Mouse (Mus musculus): ENCODE measurements around the gene Prim1. TPM values are rescaled to one million over a fixed set of nuclear protein-coding genes. Genes with fewer than 3 reads are reported as not detected.

Gene Prim1
- polyA plus RNA-seq, 1 experiment from 2014 or later, result 109 TPM

DNA sequence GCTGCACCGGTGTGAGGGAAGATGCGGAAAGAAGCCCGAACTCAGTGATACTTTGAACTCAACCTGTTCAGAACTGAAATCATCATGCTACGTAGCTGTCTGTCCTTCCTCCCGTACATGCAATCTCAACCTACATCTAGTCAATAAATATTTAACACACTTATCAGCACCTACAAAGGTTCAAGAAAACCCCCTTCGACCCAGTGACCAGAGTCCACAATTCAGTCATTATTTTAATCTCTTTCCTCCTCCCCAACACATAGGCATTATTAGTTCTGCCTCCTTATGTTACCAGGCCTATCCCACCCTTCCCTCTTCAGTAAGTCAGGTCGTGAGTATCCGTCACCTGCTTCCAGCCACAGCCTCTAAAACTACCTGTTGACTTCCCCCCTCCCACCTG, 9.5 kb upstream of the Prim1 start:
- Histone ChIP-seq H3K9me3 (replicated peaks) (no peaks in the 10 kb centered on the region), H3K27ac (no peak overlapping the region), H3K27me3 (ENCODE audit: low read depth, poor library complexity, severe bottlenecking) (no peaks in the 10 kb centered on the region), H3K4me1 (no peaks in the 10 kb centered on the region), H3K36me3 (no peaks in the 10 kb centered on the region), H3K4me3 (no peak overlapping the region)
- no peak for DNase-seq (ENCODE audit: low spot score)
- WGBS, result 90% methylated on average over 8 of the region's 8 CpGs

DNA sequence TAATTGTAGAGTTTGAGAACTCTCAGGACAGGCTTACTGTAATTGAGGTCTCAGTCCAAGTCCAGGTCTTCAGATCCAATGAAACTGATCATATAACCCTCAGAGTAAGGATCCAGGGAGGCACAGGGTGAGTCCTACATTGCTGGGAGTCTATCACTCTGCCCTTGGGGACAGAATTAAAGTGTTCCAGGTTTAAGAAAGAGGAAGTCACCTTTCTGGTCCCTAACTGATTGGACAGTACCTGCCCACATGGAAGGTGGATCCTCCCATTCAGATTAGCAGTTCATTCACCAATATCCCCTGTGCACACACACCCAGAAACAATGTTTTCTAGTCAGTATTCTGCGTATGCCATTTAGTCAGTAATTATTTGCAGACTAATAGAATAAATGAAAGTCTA, 7.5 kb upstream of the Prim1 start, which contains the start of gene Hsd17b6:
Hsd17b6 (minus strand) TSS at position 166 of the 400 bp plus-strand sequence.
- Histone ChIP-seq H3K4me1 (no peaks in the 10 kb centered on the region), H3K27me3 (ENCODE audit: low read depth, poor library complexity, severe bottlenecking) (no peaks in the 10 kb centered on the region), H3K9me3 (replicated peaks) (no peaks in the 10 kb centered on the region), H3K4me3 (no peak within 1 kb of the TSS), H3K36me3 (no peaks in the 10 kb centered on the region), H3K27ac (no peak within 1 kb of the TSS)
- 94% methylated on average over 1 of the region's 1 CpGs for WGBS
- no peak for DNase-seq (ENCODE audit: low spot score)

DNA sequence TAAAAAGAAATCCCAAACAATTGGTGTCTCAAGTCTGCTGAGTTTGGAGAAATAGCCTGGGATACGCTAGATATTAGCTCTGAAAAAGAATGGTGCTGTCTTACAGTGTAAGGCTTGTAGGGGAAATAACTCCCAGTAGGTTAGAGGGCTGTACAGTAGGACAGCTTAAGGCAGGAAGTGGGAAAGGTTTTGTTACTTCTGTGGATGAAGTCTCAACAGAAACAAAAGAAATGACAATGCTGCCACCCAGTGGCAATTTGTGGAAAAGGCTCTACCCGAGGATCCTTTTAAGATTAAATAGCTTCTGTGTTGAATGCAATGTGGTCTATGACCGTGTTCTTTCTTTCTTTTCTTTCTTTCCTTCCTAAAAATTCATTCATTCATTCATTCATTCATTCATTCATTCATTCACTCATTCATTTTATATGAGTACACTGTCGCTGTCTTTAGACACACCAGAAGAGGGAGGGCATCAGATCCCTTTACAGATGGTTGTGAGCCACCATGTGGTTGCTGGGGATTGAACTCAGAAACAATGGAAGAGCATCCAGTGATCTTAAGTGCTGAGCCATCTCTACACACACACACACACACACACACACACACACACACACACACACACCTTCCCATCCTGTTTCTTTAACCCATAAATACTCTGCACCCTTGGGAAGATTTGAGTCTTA, 6.6 kb upstream of the Prim1 start:
- Histone ChIP-seq H3K27ac (no peak overlapping the region), H3K9me3 (replicated peaks) (no peaks in the 10 kb centered on the region), H3K27me3 (ENCODE audit: low read depth, poor library complexity, severe bottlenecking) (no peaks in the 10 kb centered on the region), H3K36me3 (no peaks in the 10 kb centered on the region), H3K4me1 (no peaks in the 10 kb centered on the region), H3K4me3 (no peak overlapping the region)
- peak; percentile 79 for DNase-seq (ENCODE audit: low spot score)
- WGBS, result 15% methylated on average over 4 of the region's 4 CpGs

DNA sequence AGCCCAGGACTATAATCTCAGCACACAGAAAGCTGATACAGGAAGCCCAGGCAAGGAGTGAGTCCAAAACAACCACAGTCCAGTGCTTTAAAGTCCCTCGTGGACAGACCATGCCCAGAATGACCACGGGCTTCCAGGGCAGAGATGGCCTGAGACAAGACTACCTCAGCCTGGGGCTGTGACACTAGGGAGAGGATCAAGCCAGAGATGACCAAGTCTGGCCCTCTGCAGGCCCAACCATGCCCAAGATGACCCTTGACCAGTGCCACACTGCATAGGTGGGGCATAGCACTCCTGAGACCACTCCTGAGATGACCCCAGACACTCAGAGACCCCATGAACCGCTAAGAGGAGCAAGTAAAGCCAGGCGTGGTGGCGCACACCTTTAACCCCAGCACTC, 5.2 kb upstream of the Prim1 start:
- Histone ChIP-seq H3K36me3 (no peaks in the 10 kb centered on the region), H3K9me3 (replicated peaks) (no peaks in the 10 kb centered on the region), H3K27me3 (ENCODE audit: low read depth, poor library complexity, severe bottlenecking) (no peaks in the 10 kb centered on the region), H3K27ac (no peak overlapping the region), H3K4me1 (no peaks in the 10 kb centered on the region), H3K4me3 (no peak overlapping the region)
- WGBS, result 85% methylated on average over 5 of the region's 5 CpGs
- no peak for DNase-seq (ENCODE audit: low spot score)

DNA sequence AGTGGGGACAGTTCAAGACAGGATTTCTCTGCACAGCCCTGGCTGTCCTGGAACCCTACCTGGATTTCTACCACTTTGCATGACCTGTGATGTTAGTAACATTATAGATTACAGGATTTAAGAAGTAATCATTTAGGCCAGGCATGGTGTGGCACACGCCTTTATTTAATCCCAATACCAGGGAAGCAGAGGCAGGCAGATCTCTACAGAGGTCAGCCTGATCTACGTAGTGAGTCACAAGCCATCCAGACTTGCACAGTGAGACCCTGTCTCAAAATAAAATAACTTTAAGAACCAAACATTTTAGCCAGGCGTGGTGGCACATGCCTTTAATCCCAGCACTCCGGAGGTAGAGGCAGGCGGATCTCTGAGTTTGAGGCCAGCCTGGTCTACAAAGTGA, 7.2 kb downstream of the Prim1 start:
- Histone ChIP-seq H3K27me3 (ENCODE audit: low read depth, poor library complexity, severe bottlenecking) (no peaks in the 10 kb centered on the region), H3K9me3 (replicated peaks) (no peaks in the 10 kb centered on the region), H3K36me3 (peaks cover 92% of the 10 kb centered on the region), H3K4me1 (no peaks in the 10 kb centered on the region), H3K27ac (no peak overlapping the region), H3K4me3 (no peak overlapping the region)
- WGBS, result 92% methylated on average over 5 of the region's 5 CpGs
- no peak for DNase-seq (ENCODE audit: low spot score)

DNA sequence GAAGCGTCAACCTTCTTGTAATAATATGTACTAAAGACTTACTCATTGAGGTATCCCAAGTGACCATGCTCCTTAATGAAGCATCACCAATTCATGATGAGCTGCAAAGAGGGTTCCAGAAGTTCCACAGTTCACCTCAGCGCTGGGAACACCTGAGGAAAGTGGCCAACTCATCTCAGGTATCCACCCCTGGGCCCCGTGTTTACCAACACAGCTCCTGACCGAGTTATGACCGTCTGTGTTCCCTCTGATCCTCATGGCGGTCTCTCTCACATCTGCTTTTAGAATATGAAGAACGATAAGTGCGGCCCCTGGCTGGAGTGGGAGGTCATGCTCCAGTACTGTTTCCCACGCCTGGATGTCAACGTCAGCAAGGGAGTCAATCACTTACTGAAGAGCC, 8.5 kb downstream of the Prim1 start:
- no peak for DNase-seq (ENCODE audit: low spot score)
- Histone ChIP-seq H3K4me3 (no peak overlapping the region), H3K27ac (no peak overlapping the region), H3K36me3 (peaks cover 98% of the 10 kb centered on the region), H3K27me3 (ENCODE audit: low read depth, poor library complexity, severe bottlenecking) (no peaks in the 10 kb centered on the region), H3K4me1 (no peaks in the 10 kb centered on the region), H3K9me3 (replicated peaks) (no peaks in the 10 kb centered on the region)
- WGBS, result 97% methylated on average over 10 of the region's 10 CpGs

DNA sequence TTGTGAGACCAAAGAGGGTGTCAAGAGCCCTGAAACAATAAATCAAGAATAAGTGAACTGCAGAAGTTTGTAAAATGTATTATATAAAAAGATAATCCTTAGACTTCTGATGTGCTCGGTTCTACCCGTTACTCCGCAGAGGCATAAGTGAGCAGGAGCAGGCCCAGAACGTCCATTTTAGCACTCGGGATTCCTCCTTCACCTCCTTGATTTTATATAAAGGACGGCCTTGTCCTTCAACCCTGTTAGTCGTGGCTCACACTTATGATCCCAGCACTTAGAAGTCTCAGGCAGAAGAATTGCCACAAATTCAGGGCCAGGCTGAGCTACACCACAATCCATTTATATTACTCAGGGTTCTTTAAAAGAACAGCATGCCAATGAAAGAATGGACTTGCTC, 15.0 kb downstream of the Prim1 start:
- no peaks in the 10 kb centered on the region for H3K27me3 ChIP-seq (ENCODE audit: low read depth, poor library complexity, severe bottlenecking)
- no peak overlapping the region for H3K4me3 ChIP-seq
- DNase-seq (ENCODE audit: low spot score), result no peak
- H3K27ac ChIP-seq, result no peak overlapping the region
- no peaks in the 10 kb centered on the region for H3K9me3 ChIP-seq (replicated peaks)
- 94% methylated on average over 7 of the region's 7 CpGs for WGBS
- H3K4me1 ChIP-seq, result peaks cover 5% of the 10 kb centered on the region
- H3K36me3 ChIP-seq, result peaks cover 70% of the 10 kb centered on the region

DNA sequence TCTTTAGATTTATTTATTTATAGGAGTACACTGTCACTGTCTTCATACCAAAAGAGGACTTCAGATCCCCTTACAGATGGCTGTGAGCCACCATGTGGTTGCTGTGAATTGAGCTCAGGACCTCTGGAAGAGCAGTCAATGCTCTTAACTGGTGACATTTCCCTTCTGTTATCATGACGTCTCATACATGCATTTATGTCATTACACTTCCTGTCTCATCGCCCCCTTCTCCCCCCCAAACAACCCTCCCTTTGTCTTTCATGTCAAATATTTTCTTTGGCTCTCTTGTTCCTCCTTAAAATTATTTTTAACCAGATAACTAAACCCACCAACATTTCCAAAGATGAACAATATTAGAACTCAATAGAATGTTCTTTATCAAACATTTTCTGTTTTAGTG, 15.9 kb downstream of the Prim1 start:
- Histone ChIP-seq H3K27ac (no peak overlapping the region), H3K36me3 (peaks cover 61% of the 10 kb centered on the region), H3K9me3 (replicated peaks) (no peaks in the 10 kb centered on the region), H3K4me3 (no peak overlapping the region), H3K27me3 (ENCODE audit: low read depth, poor library complexity, severe bottlenecking) (no peaks in the 10 kb centered on the region), H3K4me1 (peaks cover 6% of the 10 kb centered on the region)
- DNase-seq (ENCODE audit: low spot score), result no peak
- 88% methylated on average over 2 of the region's 2 CpGs for WGBS

DNA sequence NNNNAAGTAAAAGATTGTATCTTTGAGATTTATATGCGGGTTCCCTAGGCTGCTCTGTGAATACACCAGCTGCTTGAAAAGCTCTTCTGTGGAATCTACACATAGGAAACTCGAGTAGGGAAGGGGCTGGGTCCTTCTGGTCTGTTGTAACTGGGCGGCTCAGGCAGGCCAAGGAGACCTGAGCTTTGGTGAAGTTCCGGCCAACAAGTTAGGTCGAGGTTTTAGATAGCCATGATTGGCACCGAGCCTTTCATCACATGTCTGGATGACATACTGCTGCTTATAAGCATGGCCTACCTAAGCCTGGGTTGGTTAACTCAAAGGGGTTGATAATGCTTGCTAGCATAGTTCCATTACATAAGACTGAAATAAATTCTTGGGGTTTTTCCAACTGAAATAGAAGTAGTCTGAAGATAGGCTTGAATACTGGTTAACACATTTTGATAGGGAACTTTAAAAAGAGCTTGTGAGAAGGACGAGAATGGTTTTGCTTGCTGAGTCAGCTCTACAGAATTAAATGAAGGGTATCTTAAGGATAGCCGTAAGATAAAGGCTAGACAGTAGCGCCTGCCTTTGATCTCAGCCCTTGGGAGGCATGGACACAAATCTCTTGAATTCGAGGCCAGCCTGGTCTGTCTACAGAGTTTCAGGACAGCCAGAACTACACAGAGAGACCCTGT, 21.9 kb downstream of the Prim1 start:
- Histone ChIP-seq H3K4me1 (peaks cover 34% of the 10 kb centered on the region), H3K36me3 (peaks cover 53% of the 10 kb centered on the region), H3K4me3 (peak overlapping the region; percentile 93), H3K27ac (peak overlapping the region; percentile 98), H3K27me3 (ENCODE audit: low read depth, poor library complexity, severe bottlenecking) (no peaks in the 10 kb centered on the region), H3K9me3 (replicated peaks) (no peaks in the 10 kb centered on the region)
- 8% methylated on average over 10 of the region's 10 CpGs for WGBS
- peak; percentile 53 for DNase-seq (ENCODE audit: low spot score)

DNA sequence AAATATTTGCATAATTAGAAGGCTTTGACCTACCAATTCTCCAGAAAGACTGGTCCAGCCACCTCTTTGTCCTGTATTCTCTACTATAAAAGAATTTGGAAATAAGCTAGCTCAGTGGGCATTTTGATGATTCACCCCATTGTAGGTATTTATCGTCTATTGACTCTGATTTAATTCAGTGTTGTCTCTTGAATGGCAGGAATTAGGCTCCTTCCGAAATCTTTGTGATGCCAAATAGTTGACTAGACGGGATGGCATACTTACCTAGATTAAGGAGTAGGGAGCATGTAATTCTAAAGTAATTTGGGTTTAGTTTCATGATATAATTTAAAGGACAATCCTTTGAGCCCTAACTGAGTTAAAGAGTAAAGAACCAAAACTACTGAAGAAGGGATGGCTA, 23.0 kb downstream of the Prim1 start:
- DNase-seq (ENCODE audit: low spot score), result no peak
- H3K36me3 ChIP-seq, result peaks cover 62% of the 10 kb centered on the region
- no peaks in the 10 kb centered on the region for H3K9me3 ChIP-seq (replicated peaks)
- H3K4me3 ChIP-seq, result peak overlapping the region; percentile 6; the same call in 1 of the 2 replicates
- 87% methylated on average over 3 of the region's 3 CpGs for WGBS
- H3K27me3 ChIP-seq (ENCODE audit: low read depth, poor library complexity, severe bottlenecking), result no peaks in the 10 kb centered on the region
- H3K4me1 ChIP-seq, result peaks cover 34% of the 10 kb centered on the region
- H3K27ac ChIP-seq, result no peak overlapping the region

DNA sequence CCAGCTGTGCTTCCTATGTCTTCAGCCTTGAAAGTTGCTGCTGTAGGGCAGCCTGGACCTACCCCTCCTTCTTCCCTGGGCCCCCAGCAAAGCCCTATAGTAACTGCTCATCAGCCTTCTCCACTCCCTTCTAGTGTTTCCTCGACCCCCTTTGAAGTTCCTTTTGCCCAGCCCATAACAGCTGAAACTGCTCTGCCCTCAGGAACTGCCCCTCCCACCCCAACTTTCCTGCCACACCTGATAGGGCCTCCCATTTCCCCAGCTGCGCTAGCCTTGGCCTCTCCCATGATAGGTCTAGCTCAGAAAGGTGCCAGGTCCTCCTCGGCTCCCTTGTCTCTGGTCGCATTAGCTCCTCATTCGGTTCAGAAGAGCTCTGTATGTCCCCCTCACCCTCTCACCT, 24.2 kb downstream of the Prim1 start:
- H3K27ac ChIP-seq, result no peak overlapping the region
- H3K4me1 ChIP-seq, result peaks cover 40% of the 10 kb centered on the region
- DNase-seq (ENCODE audit: low spot score), result no peak
- no peak overlapping the region for H3K4me3 ChIP-seq
- H3K36me3 ChIP-seq, result peaks cover 75% of the 10 kb centered on the region
- H3K9me3 ChIP-seq (replicated peaks), result no peaks in the 10 kb centered on the region
- 47% methylated on average over 5 of the region's 5 CpGs for WGBS
- no peaks in the 10 kb centered on the region for H3K27me3 ChIP-seq (ENCODE audit: low read depth, poor library complexity, severe bottlenecking)

DNA sequence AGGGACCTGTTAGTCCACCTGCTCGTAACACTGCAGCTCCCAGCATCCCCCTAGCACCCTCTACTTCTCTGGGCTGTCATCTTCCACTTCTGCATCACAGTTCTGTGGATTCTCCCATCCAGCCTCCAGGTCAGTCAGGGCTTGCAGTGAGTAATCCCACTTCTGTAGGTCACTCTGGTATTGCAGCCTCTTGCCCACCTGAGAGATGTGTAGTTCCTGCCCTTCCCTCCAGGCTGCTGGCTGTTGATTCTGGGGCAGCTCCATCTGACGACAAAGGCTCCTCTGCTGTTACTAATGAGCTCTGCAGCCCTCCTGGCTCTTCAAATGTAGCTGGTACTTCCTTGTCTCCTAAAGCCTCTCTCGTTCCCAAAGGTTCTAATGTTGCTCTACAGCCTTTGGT, 24.9 kb downstream of the Prim1 start:
- WGBS, result 77% methylated on average over 3 of the region's 3 CpGs
- H3K9me3 ChIP-seq (replicated peaks), result no peaks in the 10 kb centered on the region
- H3K27me3 ChIP-seq (ENCODE audit: low read depth, poor library complexity, severe bottlenecking), result no peaks in the 10 kb centered on the region
- H3K36me3 ChIP-seq, result peaks cover 82% of the 10 kb centered on the region
- peaks cover 41% of the 10 kb centered on the region for H3K4me1 ChIP-seq
- no peak overlapping the region for H3K27ac ChIP-seq
- no peak overlapping the region for H3K4me3 ChIP-seq
- DNase-seq (ENCODE audit: low spot score), result no peak

DNA sequence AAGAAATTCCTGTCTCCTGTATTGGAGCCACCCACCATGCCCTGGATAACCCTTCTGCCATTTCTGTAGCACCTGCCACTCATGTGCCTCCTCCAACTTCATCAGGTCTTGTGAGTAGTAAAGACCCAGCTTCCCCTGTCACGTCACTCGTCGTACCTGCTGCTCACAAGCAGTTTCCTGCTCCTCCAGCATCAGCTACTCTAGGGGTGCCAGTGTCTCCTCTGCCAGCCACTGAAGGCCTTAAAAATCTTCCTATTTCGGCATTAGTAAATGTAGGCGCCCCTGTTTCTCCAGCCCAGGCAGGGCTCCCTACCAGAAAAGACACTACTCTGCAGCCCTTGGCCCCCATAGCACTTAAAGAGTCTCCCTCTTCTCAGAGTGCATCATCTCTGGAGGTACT, 25.3 kb downstream of the Prim1 start:
- WGBS, result 92% methylated on average over 5 of the region's 5 CpGs
- Histone ChIP-seq H3K27ac (no peak overlapping the region), H3K27me3 (ENCODE audit: low read depth, poor library complexity, severe bottlenecking) (no peaks in the 10 kb centered on the region), H3K36me3 (peaks cover 86% of the 10 kb centered on the region), H3K4me1 (peaks cover 40% of the 10 kb centered on the region), H3K4me3 (no peak overlapping the region), H3K9me3 (replicated peaks) (no peaks in the 10 kb centered on the region)
- DNase-seq (ENCODE audit: low spot score), result no peak

Data from limb, embryonic 10.5 days (tissue).